Mouse (Mus musculus) cortical plate, adult 2 months (tissue): ENCODE measurements around the gene Kdelr3. TPM values are rescaled to one million over a fixed set of nuclear protein-coding genes. Genes with fewer than 3 reads are reported as not detected.

Experiments
- H3K27ac ChIP-seq: fragments of 200-500 bp; 2 replicates; pipeline ENCODE4 v1.5.1; 2012; ENCODE audit warnings: low read length, control low read depth, inconsistent platforms; ENCODE audit not compliant: insufficient read depth
- H3K4me1 ChIP-seq: fragments of 200-500 bp; 2 replicates; pipeline ENCODE4 v1.6.1; 2011; ENCODE audit warnings: low read length; ENCODE audit not compliant: control insufficient read depth, insufficient read depth
- H3K4me3 ChIP-seq: fragments of 200-500 bp; 2 replicates; pipeline ENCODE4 v1.5.1; 2011; ENCODE audit warnings: mild to moderate bottlenecking, low read length, control low read depth; ENCODE audit not compliant: insufficient read depth
- CTCF ChIP-seq: fragments of 200-500 bp; IDR thresholded peaks from 2 replicates; pipeline ENCODE4 v1.5.1; 2011; ENCODE audit warnings: mild to moderate bottlenecking, control low read depth, low read length; ENCODE audit not compliant: insufficient read depth; ENCODE audit errors: extremely low read depth
- POLR2A ChIP-seq: fragments of 200-500 bp; IDR thresholded peaks from 2 replicates; pipeline ENCODE4 v1.6.1; 2011; ENCODE audit warnings: mild to moderate bottlenecking, low read length, control low read depth; ENCODE audit not compliant: insufficient read depth; ENCODE audit errors: extremely low read depth
- polyA plus RNA-seq: library from polyadenylated mRNA; depleted of rRNA; stranded (reverse); fragments of >200 nt; gene quantifications from 2 replicates; pipeline ENCODE4 v1.2.3, GENCODE M21; 2012

Kdelr3 gene
- polyA plus RNA-seq, 1 experiment = 1.4 TPM

DNA sequence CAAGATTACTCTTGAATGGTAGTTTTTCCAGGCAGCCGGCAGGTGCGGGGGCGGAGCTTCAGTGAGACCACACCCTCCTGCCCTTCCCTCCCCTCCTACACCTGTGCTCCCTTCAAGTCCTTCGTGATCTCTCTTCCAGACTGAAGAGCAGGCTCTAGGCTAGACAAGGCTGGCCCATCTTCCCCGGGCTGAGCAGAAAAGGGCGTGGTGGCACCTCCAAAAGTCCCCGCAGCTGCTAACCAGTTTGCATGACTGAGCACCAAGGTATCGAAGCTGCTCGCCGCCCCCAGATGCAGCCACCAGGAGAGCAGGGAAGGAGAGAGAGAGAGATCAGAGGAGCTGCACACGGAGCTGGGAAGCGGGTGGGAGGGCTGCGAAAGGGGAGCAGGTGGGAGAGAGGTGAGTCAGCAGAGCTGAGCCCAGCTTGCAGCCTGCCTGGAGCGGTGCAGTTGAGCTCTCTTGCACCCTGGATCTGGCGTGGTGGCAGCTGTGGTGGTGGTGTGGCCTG lies 35.0 kb upstream of the Kdelr3 start:
- Histone ChIP-seq H3K4me1 (0 out of 2 replicates have a peak, but pooled peaks cover 2% of the 10 kb centered on the region), H3K27ac (peak overlapping the region; percentile 47), H3K4me3 (no peak overlapping the region)
- TF ChIP-seq POLR2A (no peak), CTCF (no peak)

DNA sequence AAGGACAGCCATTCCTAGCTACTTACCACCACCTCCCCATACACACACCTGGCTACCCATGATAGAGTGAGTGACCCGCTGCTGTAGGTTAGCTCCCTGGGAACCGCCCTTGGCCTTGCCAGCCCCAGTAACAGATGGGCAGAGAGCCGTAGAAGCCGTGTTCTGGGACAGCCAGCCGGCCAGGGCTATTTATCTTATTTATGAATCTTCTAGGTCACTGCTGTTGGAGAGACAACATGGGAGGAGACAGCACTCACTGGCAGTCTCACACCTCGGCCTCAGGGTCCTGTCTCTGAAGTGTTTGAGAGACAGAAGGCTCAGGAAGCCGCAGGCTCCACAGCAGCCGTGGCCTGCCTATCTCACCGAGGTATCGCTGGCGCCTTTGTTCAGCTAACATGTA lies 26.7 kb upstream of the Kdelr3 start:
- Histone ChIP-seq H3K4me3 (no peak overlapping the region), H3K27ac (no peak overlapping the region), H3K4me1 (peaks cover 8% of the 10 kb centered on the region)
- TF ChIP-seq CTCF (no peak), POLR2A (no peak)

DNA sequence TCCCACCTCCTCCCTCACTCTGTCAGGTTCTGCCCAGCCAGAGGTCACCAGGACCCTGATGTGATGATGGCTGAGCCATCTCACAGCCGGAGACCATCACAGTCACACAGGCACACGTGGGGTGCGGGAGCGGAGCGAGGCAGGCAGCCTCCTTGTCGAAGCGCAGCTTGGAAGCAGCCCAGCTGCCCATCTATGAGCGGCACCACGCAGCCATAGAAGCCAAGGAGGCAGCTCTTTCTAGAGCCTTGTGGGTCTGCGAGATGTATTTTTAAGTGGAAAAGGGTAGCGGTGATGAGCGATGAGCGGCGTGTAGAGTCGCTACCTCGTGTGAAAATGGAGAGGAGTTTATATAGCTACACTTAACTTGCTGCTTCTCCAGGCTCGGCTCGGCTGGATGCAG lies 22.7 kb upstream of the Kdelr3 start:
- TF ChIP-seq POLR2A (no peak), CTCF (no peak)
- Histone ChIP-seq H3K4me1 (peaks cover 14% of the 10 kb centered on the region), H3K27ac (no peak overlapping the region), H3K4me3 (no peak overlapping the region)

DNA sequence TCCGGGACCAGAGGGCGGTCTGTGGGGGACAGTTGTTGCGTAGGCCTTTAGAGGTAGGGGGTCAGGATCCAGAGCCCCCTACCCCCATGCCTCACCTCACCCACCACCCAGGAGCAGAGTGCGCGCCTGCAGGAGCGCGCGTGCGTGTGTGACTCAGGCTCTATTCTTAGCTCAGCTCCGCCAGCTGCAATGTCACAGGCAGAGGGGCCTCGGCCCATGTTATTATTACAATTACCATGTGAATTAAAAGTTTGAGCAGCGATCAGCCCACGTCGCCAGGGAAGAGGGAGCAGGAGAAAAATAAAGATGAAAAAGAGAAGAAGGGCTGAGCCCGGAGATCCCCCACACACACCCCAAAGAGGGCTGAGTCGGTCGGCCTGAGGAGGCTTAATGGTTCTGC lies 16.1 kb upstream of the Kdelr3 start:
- Histone ChIP-seq H3K4me1 (peaks cover 7% of the 10 kb centered on the region), H3K4me3 (no peak overlapping the region), H3K27ac (no peak overlapping the region)
- no peak for TF ChIP-seq CTCF
- no peak for TF ChIP-seq POLR2A

DNA sequence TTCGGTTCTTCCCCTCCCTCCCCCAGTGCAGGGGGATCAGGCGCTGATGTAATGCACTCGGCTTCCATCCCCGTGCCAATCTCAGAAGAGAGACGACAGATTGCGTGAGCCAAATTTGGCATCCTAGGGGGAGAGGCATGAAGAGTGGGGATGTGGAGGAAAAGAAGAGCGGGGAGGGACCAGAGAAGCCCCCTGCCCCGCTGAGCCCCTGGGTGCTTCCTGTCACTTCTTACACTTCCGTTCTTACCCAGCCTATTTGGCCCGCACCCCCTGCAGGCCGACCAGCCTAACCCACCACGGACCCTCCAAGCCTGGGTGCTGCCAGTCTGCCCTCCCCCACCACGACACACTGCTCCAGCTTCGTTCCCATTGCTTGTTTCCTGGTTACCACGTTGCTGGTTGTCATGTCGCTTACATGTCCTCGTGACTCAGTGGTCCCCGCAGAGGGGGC lies 13.3 kb upstream of the Kdelr3 start:
- TF ChIP-seq POLR2A (no peak), CTCF (no peak)
- peak overlapping the region; percentile 93 for H3K4me3 ChIP-seq
- H3K4me1 ChIP-seq = peaks cover 3% of the 10 kb centered on the region
- H3K27ac ChIP-seq = peak overlapping the region; percentile 9; the same call in 1 of the 2 replicates

DNA sequence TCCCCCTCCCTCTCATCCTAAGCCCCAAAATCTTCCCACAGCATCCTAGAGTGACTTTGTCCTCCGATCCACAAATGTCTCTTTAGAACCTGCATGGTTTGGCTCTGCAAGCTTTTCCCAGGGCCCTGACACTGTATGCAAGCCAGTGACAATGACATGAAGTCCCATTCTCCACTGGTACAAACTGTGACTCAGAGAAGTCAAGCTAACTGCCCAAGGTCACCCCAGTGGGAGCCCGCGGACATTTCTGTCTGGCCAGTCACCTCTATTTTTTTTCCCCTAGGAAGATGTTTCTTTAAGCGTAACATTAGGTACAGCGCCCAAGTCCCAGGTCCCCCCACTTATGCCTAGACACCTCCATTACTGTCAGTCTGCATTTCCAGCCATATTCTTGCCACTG lies 12.8 kb upstream of the Kdelr3 start:
- peaks cover 3% of the 10 kb centered on the region for H3K4me1 ChIP-seq
- TF ChIP-seq CTCF = no peak
- no peak for TF ChIP-seq POLR2A
- peak overlapping the region; percentile 93 for H3K4me3 ChIP-seq
- H3K27ac ChIP-seq = peak overlapping the region; percentile 76

DNA sequence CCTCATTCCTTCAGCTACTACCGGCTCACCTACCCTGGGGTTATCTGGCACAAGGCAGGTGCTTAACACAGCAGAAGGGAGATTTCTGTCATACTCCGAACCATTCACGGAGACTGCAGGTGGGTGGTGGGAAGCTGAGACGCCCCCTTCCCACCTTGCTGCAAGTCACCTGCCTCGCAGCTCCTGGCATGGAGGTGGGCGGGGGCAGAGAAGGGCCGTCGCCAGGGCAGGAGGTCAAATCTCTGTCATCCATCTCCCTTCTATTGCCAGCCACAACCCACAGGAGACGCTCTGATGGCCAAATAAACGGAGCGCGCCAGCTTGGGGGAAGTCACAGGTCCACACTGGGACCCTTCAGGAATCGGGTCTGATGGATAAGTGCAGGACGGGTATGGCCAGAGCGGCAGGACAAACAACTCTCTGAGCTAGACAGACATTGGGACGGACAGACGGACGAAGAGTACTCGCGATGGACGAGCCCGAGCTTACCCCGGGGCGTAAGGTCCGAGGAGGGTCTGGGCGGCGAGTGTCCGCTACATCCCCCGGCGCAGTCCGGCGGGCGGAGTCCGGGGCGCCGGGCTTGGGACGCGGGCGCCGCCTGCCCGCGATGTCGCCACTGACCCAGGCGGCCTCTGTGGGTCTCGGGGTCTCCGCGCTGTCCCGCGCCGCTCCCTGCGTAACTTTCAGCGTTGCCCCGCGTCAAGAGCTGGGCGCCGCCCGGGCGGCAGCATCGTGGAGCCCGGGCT lies 11.3 kb upstream of the Kdelr3 start, which contains the start of gene Kcnj4:
Kcnj4 (minus strand) TSS at position 535 of the 746 bp plus-strand sequence.
- H3K27ac ChIP-seq = peak within 1 kb of the TSS; percentile 78
- peaks cover 2% of the 10 kb centered on the region for H3K4me1 ChIP-seq
- peak within 1 kb of the TSS; percentile 93 for H3K4me3 ChIP-seq
- TF ChIP-seq CTCF (no peak), POLR2A (no peak)

DNA sequence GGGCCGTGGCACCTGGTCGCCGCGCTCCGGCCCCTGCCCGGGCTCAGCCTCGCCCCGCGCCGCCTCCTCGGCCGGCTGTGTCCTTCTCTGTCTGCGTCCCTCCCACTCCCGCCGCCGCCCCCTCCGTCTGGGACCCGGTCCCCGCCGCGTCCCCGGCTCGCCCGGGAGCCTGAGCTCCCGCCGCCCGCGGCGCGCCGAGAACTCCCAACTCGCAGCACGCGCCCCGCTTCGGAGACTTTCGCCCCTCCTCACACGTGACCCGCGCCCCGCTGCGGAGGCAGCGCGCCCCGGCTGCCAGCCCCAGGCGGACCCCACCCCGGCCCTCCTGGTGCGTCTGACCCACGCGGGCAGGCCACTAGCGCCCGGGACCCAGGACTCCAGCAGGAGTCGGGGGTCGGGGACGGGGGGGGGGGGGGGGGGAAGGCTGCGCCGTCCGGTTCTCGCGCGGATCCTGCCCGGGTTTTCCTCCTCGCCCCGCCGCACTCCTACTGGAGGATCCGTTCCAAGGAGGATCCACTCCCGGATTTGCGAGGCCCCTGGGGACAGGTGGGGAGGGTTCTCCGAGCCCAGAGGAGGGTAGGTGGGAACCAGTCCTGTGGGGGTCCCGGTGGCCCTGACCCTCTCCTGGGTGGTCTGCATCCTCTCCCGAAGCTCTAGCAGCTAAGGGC lies 10.5 kb upstream of the Kdelr3 start:
- peak overlapping the region; percentile 78; the same call in 1 of the 2 replicates for H3K27ac ChIP-seq
- H3K4me3 ChIP-seq = peak overlapping the region; percentile 93
- TF ChIP-seq POLR2A = peak; percentile 51; the same call in 1 of the 2 replicates
- TF ChIP-seq CTCF = no peak
- peaks cover 4% of the 10 kb centered on the region for H3K4me1 ChIP-seq

DNA sequence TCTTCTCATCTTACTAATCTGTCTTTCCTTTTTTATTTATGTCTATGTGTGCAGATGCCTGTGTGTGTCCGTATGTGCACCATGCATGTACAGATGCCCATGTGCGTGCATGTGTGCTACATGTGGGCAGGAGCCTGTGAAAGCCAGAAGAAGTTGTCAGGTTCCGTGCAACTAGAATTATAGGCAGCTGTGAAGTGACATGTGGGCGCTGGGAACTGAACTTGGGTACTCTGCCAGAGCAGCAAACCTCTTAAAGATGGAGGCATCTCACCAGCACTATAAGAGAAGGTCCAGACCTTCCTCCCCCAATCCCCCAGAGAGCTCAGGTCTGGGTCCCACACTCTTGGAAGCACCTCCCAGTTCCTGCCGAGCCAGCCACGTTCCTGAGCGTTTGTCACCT lies 9.8 kb upstream of the Kdelr3 start:
- Histone ChIP-seq H3K4me1 (peaks cover 4% of the 10 kb centered on the region), H3K4me3 (peak overlapping the region; percentile 93), H3K27ac (0 out of 2 replicates have a peak overlapping the region, but pooled peaks have one; percentile 24)
- TF ChIP-seq CTCF (no peak), POLR2A (no peak)
